In the genomic region with DNA sequence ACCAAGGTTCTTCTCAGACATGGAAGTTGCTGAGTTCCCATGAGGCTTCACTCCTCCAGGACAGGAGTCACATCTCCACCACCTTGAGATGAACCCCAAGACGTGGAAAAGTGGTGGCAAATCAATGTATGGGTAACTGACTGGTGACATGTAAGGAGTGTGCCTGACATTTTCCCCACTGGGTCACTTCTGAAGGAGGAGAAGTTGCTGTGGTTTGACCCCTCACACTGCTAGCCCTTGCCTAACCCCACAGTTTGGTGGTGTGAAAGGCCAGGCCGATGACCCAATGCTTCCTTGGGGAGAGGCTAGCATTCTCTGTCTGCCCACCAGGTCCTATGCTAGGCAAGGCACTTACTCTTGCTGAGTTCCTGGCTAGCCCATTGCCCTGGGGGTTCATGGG, we compare ENCODE assay signal across 27 mouse cellular contexts.
DNase-seq lines count a peak whose midpoint lies in the region; ATAC-seq and TF ChIP-seq lines count a peak whose summit lies in the region.
"Had no signal": no experiment of that assay in that cellular context is flagged by ENCODE, and none has a peak within 500 bp of the region (broad histone marks: within the 10 kb centered on the region; RNA-seq: fewer than 3 reads in every experiment).

No protein-coding gene starts in this region.

- no peak overlapping the region for H3K27ac ChIP-seq in lung, postnatal 0 days (ENCODE audit: low read length)
- H3K27ac ChIP-seq in embryonic facial prominence, embryonic 10.5 days (replicated peaks) = no peak overlapping the region
- H3K27ac ChIP-seq: embryonic facial prominence, embryonic 15.5 days; forebrain, embryonic 13.5 days; hindbrain, embryonic 14.5 days; midbrain, embryonic 13.5 days; neural tube, embryonic 15.5 days; stomach, embryonic 15.5 days had no signal

- no peak overlapping the region for H3K9ac ChIP-seq in lung, postnatal 0 days (replicated peaks; ENCODE audit: low read depth)
- H3K9ac ChIP-seq: embryonic facial prominence, embryonic 15.5 days; forebrain, embryonic 13.5 days; heart, embryonic 12.5 days; hindbrain, embryonic 14.5 days; lung, embryonic 14.5 days; midbrain, embryonic 13.5 days; neural tube, embryonic 15.5 days; stomach, embryonic 15.5 days had no signal

- no peaks in the 10 kb centered on the region for H3K27me3 ChIP-seq in lung, postnatal 0 days (replicated peaks; ENCODE audit: insufficient read depth, low read length)
- no peaks in the 10 kb centered on the region for H3K27me3 ChIP-seq in embryonic facial prominence, embryonic 10.5 days (replicated peaks; ENCODE audit: low read depth, poor library complexity, severe bottlenecking)
- H3K27me3 ChIP-seq: embryonic facial prominence, embryonic 15.5 days; forebrain, embryonic 13.5 days; heart, embryonic 12.5 days; midbrain, embryonic 13.5 days; neural tube, embryonic 15.5 days; stomach, embryonic 15.5 days had no signal

- peak; percentile 31 for DNase-seq in adrenal gland, postnatal 14 days
- no peak for DNase-seq in adrenal gland, postnatal 25 days
- peak; percentile 14 for DNase-seq in 416B (ENCODE audit: low read depth)
- peak; percentile 35 for DNase-seq in lung, postnatal 0 days (ENCODE audit: low spot score)
- peak; percentile 49 to 60 for DNase-seq in lung, postnatal 4 days
- no peak for DNase-seq in heart, postnatal 10 days
- no peak for DNase-seq in embryonic facial prominence, embryonic 10.5 days (ENCODE audit: low spot score)
- DNase-seq: cerebellum, adult 2 months; cerebellum, postnatal 14 days; gastrocnemius, postnatal 25 days; heart, adult 18-20 months; kidney, adult 9 months; kidney, postnatal 14 days; liver; lung, embryonic 14.5 days; retina, postnatal 1 day; right cerebral cortex, postnatal 25 days had no signal

- H3K4me2 ChIP-seq in lung, postnatal 0 days (replicated peaks; ENCODE audit: low read depth, low read length) = no peak overlapping the region
- H3K4me2 ChIP-seq: embryonic facial prominence, embryonic 15.5 days; forebrain, embryonic 13.5 days; heart, embryonic 12.5 days; hindbrain, embryonic 14.5 days; lung, embryonic 14.5 days; midbrain, embryonic 13.5 days; neural tube, embryonic 15.5 days; stomach, embryonic 15.5 days had no signal

- no peak overlapping the region for H3K4me3 ChIP-seq in lung, postnatal 0 days (ENCODE audit: low read depth, low read length)
- no peak overlapping the region for H3K4me3 ChIP-seq in embryonic facial prominence, embryonic 10.5 days
- H3K4me3 ChIP-seq: embryonic facial prominence, embryonic 15.5 days; forebrain, embryonic 13.5 days; heart, embryonic 12.5 days; megakaryocyte, embryonic 14.5 days; midbrain, embryonic 13.5 days; neural tube, embryonic 15.5 days; stomach, embryonic 15.5 days had no signal

- TF ChIP-seq EP300 in lung, postnatal 0 days (IDR thresholded peaks at IDR 0.05) = peak; percentile 54

- H3K4me1 ChIP-seq in lung, postnatal 0 days (ENCODE audit: insufficient read depth, low read depth, low read length) = no peaks in the 10 kb centered on the region; the same call in 1 of the 2 replicates
- H3K4me1 ChIP-seq in embryonic facial prominence, embryonic 10.5 days = no peaks in the 10 kb centered on the region
- H3K4me1 ChIP-seq: forebrain, embryonic 13.5 days; megakaryocyte, embryonic 14.5 days; midbrain, embryonic 13.5 days; neural tube, embryonic 15.5 days had no signal

- ATAC-seq in lung, postnatal 0 days = no peak; the same call in 1 of the 2 replicates
- ATAC-seq: CD4-positive, CD25-positive, alpha-beta regulatory T cell, adult 4 months; forebrain, embryonic 13.5 days; intestine, postnatal 0 days; midbrain, embryonic 13.5 days had no signal

- no peak for TF ChIP-seq CTCF in lung, postnatal 0 days (IDR thresholded peaks at IDR 0.05)

- 79% methylated on average over 2 of the region's 2 CpGs for WGBS in lung, postnatal 0 days
- WGBS in embryonic facial prominence, embryonic 10.5 days = 78% methylated on average over 2 of the region's 2 CpGs

- no peaks in the 10 kb centered on the region for H3K36me3 ChIP-seq in lung, postnatal 0 days (ENCODE audit: insufficient read depth, low read length)
- H3K36me3 ChIP-seq in embryonic facial prominence, embryonic 10.5 days (replicated peaks) = no peaks in the 10 kb centered on the region
- H3K36me3 ChIP-seq: embryonic facial prominence, embryonic 15.5 days; heart, embryonic 12.5 days; midbrain, embryonic 13.5 days; neural tube, embryonic 15.5 days; stomach, embryonic 15.5 days had no signal

- no peaks in the 10 kb centered on the region for H3K9me3 ChIP-seq in lung, postnatal 0 days (ENCODE audit: low read length)
- H3K9me3 ChIP-seq in embryonic facial prominence, embryonic 10.5 days = peaks cover 12% of the 10 kb centered on the region
- H3K9me3 ChIP-seq: stomach, embryonic 15.5 days had no signal

- intact Hi-C loops in heart, postnatal 10 days (cut with DNase I) = no loop called here

Comparison
In these comparisons a context has a peak if more than half of its experiments do, and no peak if none do; other contexts are left out.
1. DNase-seq: peak in adrenal gland, postnatal 14 days (single experiment), 416B (single experiment), lung, postnatal 0 days (single experiment) and lung, postnatal 4 days (2 of 2); none in adrenal gland, postnatal 25 days (single experiment), heart, postnatal 10 days (0 of 2) and embryonic facial prominence, embryonic 10.5 days (single experiment).